Mouse (Mus musculus) kidney, adult 18-20 months (tissue): ENCODE measurements around the gene Lias.

Experiments
- DNase-seq: peaks from one replicate; pipeline ENCODE4 v3.0.0; 2021

The Lias gene

DNA sequence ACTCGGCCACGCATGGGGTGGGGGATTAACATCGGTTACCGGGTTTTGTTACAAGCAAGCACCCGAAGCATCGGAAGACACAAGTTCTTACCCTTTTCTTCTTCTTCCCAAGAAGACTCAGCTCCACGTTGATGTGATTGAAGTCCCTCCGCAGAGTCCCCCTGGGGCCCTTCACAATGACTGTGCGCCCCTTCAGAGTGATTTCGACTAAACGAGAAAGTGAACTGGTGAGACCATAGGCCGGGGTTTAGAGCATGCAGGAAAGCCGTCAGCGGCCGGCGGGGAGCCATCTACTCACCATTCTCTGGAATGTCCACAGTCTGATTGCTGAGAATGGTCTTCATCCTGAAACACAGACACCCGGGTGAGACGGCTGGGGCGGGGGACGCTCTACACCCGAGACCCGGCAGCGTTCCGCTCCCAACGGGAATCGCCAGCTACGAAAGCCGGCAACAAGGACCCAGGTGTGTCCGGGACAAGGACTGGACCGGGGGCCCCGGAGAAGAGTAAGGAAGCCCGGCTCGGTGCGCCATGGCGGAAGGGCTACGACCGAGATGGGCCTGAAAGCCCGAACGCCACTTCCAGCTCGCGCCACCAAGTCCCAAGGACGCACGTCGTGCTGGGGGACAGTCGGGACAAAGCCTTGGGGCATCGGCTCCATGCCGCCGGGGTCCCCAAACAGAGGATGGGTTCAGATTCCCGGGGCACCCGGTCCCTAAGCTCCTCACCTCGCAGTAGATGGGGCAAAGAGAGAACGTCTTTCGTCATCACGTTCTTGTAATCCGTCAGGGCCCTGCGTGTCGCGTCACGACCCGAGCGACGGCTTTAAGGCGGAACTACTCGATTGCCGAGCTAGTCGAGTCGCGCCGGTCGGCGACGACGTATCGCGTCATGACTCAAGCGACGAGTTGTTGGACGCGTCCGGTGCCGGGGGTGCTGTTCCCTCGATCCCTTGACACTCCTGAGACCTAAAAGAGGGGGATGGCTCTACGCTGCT is at the start of gene Lias, which contains the start of gene Rpl9:
Lias (plus strand) TSS at position 850 of the 997 bp plus-strand sequence.
Rpl9 (minus strand) TSS at position 797 of the 997 bp plus-strand sequence.
- peak; percentile 100 for DNase-seq

- DNase-seq, result no peak
These were observed 43.1 kb upstream of the Lias start, which contains the start of gene Klb for GRCm38 (mm10) chr5:65348168-65348567. TSS of gene Klb (plus strand) at chr5:65348314.

GRCm38 (mm10) chr5:65350508-65350907 is 40.8 kb upstream of the Lias start:
- no peak for DNase-seq

DNA sequence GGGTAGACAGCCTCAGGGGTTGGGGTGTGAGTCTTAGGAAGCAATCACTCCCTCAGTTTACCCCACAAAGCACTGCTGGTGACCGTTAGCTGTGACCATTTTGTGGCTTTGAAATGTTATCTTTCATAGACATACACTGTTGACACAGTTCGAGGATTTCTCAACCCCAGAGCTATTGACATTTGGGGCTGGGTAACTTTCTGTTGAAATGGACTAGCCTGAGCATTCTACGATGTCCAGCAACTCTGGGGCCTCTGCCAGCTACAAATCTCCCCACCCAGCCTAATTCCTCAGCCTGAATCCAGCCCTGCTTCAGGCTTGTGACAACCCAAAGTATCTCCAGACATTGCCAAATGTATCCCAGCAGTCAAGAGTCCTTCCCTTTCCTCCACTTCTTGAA is 37.2 kb upstream of the Lias start:
- no peak for DNase-seq

GRCm38 (mm10) chr5:65354985-65355384 is 36.3 kb upstream of the Lias start:
- DNase-seq, result no peak

- DNase-seq, result no peak
These were observed 34.4 kb upstream of the Lias start for GRCm38 (mm10) chr5:65356851-65357250.

DNA sequence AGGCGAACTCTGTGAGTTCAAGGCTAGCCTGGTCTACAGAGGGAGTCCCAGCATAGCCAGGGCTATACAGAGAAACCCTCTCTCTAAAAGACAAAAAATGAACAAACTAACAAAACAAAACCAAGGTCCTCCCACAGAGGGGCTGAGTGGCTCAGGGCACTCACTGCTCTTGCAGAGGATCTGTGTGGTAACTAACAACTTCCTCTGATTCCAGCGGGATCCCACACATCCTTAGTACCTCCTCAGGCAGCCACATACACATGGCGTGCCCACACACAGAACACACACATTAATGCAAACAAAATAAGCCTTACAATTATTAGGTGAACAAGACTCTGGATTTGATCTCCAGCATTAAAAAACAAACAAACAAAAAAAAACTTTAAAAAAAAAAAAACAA is 33.5 kb upstream of the Lias start:
- DNase-seq, result no peak

DNA sequence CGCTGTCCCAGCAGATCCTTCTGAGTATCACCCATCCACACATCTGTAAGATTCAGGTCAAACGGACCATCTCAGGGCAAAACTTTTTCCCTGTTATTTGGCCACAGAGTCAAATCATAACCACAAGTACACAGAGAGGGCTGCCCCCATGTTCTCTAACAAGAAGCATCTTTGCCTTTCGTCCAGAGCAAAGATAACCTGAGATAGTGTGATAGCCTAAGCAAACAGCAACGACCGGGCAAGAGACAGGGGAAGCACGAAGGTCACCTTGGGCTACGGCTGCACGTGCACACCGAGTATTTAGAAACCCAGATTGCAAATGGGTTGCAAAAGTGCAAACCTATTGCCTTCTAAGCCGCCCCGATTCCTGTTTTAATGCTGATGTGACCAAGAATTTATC is 23.5 kb upstream of the Lias start:
- DNase-seq, result no peak

GRCm38 (mm10) chr5:65371551-65371950 is 19.7 kb upstream of the Lias start:
- DNase-seq, result no peak

DNA sequence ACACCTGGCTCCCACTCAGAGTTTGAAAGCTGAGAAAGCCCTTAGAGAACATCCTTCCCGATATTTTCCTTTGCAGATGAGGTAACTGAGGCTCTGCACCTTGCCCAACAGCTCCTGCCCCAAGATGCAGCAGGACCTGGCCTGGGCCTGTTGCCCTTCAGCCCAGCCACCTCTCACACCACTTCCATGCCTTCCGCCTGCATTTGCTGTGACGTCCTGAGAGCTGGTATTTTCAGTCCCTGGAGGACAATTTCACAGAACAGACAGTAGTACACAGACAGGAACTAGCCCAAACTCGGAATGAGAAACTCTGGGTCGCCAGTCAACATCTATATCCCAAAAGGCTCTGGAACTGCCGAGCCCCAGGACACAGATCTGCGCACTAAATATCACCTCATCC is 16.6 kb upstream of the Lias start:
- no peak for DNase-seq

DNA sequence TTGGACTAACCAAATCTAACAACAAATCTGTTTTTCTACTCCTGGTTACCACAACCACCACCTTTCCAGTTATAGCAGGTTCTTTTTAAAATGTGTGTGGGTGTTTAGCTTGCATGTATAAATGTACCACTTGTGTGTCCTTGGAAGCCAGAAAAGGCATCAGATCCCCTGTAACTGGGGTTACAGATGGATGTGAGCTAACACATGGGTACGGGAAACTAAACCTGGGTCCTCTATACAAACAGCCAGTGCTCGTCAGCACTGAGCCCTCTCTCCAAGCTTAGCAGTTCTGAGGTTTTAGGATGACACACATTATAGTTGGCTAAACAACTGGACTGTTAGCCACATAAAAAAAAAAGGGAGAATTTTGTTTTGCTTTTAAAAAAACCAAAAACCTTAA is 5.6 kb upstream of the Lias start:
- DNase-seq, result no peak

- no peak for DNase-seq
These were observed 4.1 kb upstream of the Lias start for GRCm38 (mm10) chr5:65387008-65387867.

DNA sequence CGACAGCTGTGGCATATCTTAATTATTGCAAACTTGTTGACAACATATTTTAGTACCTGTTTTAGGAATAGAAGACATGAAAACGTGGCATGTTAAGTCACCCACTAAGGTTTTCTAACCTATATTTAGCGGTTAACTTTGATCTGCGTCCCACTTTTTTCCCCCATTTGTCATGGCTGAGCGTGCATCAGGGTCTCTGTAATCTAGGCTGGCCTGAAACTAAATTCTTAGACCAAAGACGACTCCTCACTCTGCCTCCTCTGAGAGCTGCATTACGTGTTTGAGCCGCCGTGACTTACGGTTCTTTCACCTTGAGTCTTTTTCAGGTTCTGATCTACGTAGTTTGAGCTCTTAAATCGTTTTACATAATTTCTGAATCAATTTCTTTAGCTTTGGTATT is 456 bp downstream of the Lias start:
- DNase-seq, result no peak

- no peak for DNase-seq
These were observed 3.1 kb downstream of the Lias start for GRCm38 (mm10) chr5:65394425-65394824.

DNA sequence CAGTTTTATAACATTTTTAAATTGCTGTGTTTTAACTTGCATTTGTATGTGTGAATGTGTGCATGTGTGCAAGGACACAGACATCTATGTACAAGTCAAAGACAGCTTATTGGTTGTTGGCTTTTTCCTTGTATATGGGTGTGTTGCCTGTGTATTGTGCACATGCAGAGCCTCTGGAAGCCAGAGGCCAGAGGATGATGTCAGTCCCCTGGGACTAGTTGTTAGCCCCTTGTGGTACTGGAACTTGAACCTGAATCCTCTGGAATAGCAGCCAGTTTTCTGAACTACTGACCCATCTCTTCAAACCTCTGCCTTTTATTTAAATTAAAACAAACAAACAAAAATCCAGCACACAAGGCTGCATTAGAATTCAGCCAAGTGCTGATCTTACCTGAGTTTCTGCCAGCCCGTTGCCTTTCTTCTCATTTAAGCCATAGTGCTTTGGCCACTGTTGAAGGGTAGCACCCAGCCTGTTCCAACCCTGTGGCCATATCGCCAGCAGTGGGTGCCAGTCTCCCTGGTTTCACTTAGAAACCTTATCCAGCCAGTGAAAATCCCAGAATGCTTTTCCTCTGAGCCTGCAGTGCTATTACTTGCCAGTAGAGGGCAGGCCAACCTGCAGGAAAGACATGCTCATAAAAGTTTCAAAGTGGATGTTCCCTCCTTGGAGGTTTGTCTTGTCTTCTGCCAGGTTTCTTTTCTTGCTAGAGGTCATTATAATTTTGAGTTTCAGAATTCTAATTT is 10.1 kb downstream of the Lias start:
- DNase-seq, result peak; percentile 93

GRCm38 (mm10) chr5:65407989-65408388 is 16.7 kb downstream of the Lias start:
- DNase-seq, result no peak

DNA sequence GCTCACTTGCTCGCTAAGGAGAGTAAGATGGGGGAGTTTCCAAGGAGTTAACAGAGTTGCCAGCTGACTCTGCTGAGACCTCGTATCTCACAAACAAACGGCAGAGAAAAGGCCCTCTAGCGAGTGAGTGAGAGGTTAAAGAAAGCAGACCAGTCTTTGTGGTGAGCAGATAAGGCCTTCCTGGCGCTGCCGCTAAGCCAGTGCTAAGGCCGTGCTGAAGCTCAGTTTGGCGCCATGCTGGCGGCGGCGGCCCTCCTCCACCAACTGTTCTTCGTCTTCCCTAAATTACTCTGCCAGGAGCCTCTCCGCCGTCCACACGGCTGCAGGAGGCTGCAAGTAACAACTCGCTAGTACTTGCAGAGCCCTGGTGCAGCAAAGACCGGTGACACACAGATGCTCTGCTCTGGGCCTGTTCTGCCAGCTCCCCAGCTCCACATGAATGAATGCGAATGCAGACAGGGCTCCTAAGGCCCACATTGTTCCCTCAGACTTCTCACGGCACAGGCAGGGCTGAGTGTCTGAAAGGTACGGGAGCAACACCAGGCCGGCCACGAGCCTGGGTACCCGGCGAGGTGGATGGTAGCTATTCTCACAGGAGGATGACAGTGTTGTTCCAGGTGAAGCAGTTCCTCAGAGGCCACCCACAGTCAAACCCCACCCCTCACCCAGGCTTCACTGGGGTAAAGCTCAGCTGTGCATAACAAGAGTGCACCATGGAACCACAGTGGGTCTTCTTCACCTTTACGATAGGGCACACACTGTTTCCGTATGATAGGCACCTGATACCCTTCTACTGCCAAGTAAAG is 24.6 kb downstream of the Lias start:
- DNase-seq, result no peak

DNA sequence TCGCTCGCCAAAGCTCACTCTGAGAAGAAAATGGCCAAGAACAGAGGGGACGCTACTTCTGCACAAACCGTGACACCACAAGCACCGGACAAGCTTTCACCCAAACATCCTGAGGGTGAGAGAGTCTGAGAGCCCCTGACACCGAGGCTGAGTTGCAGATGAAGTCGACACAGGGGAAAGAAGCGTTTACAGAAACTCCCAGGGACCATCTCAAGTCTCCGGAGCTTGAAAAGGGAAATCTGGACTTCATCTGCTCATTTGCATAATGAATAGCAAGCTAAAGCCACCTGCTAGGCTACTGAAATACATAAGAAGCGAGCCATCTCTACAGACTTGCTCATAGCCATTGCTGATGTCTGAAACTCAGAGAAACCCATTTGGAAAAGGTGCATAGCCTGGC is 27.8 kb downstream of the Lias start:
- no peak for DNase-seq

- no peak for DNase-seq
These were observed 29.5 kb downstream of the Lias start for GRCm38 (mm10) chr5:65420822-65421221.

DNA sequence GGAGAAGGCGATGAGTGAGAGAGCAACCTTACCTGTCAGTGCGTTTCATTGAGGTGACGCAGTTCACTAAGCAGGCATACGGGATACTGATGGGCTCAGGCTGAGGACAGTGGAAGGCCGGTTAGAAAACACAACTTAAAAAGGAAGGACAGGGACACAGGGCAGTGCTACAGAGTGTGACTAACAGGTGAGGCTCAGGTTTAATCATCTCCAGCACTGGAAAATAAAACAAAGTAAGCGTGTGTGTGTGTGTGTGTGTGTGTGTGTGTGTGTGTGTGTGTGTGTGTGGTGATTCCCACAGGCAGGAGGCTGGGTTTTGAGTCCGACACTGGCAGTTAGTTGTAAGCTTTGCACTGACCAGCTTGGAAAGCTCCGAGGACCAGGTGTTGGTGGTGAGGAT is 31.5 kb downstream of the Lias start:
- peak; percentile 38 for DNase-seq

DNA sequence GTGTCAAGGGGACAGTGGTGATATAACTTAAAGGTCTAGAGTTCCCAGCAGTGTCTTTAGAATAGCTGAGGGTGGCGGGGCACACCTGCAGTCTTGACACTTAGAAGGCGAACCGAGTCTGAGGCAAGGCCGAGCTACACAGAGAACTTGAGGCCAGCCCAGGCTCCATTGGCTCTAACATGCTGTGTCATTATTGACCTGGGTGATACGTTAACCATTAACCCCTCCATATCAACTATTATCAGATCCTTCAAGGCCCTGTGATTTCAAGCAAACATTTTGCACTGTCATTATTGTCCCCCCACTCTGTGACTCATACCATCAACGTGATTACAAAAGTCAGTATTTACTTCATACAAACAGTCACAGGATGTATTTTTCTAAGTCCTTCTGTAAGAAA is 32.9 kb downstream of the Lias start:
- DNase-seq, result peak; percentile 40

DNA sequence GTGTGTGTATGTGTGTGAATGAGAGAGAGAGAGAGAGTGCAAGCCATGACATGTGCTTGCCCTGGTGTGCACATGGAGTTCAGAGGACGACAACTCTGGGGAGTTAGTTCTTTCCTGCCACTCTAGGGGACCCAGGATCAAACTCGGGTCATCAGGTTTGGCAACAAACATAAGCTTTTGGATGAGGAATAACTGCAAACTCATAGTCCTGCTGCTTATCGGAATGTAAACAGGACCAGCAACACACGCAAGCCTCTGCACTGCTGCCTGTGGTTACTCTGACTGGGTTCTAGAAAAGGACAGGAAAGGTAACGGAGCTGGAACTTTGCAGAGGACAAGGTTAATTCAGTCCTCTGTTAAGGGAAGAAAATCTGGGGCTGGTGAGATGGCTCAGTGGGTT is 34.0 kb downstream of the Lias start:
- DNase-seq, result no peak
